Mouse (Mus musculus) brain, embryonic 14.5 days (tissue): ENCODE measurements at regions not wholly inside any gene's neighbourhood (a gene's known extent, or its start where the extent isn't known, plus 50 kb on each side); places are given as distances from the start of the nearest gene placed in this dataset.

ENCODE experiments used
- CTCF ChIP-seq: fragments of 200-500 bp; IDR thresholded peaks from 2 replicates; pipeline ENCODE4 v1.5.1; 2012; ENCODE audit warnings: inconsistent platforms, mild to moderate bottlenecking, moderate library complexity, borderline replicate concordance; ENCODE audit not compliant: insufficient read depth, insufficient read length; ENCODE audit errors: extremely low read depth
- POLR2A ChIP-seq: fragments of 200-500 bp; IDR thresholded peaks from 2 replicates; pipeline ENCODE4 v1.6.1; 2012; ENCODE audit warnings: mild to moderate bottlenecking, inconsistent platforms, borderline replicate concordance; ENCODE audit not compliant: poor library complexity, insufficient read depth, insufficient read length, severe bottlenecking; ENCODE audit errors: extremely low read depth

GRCm38 (mm10) chr2:72662396-72662795 is 186.4 kb downstream of the Cdca7 start:
- no peak for TF ChIP-seq CTCF
- TF ChIP-seq POLR2A = no peak
